Mouse (Mus musculus) inflammation-experienced regulatory T-cells (primary cell): ENCODE results near the gene Tyw1. TPM values are rescaled to one million over a fixed set of nuclear protein-coding genes. Genes with fewer than 3 reads are reported as not detected.

Experiments
- polyA plus RNA-seq, 2 experiments: library from polyadenylated mRNA; unstranded; fragments of 100-300 nt; shearing (Covaris generic); gene quantifications; one replicate each; pipeline ENCODE4 v1.2.1; 2017

Tyw1 gene
- 10 to 100 TPM; 37.1 to 56.2 TPM for polyA plus RNA-seq

DNA sequence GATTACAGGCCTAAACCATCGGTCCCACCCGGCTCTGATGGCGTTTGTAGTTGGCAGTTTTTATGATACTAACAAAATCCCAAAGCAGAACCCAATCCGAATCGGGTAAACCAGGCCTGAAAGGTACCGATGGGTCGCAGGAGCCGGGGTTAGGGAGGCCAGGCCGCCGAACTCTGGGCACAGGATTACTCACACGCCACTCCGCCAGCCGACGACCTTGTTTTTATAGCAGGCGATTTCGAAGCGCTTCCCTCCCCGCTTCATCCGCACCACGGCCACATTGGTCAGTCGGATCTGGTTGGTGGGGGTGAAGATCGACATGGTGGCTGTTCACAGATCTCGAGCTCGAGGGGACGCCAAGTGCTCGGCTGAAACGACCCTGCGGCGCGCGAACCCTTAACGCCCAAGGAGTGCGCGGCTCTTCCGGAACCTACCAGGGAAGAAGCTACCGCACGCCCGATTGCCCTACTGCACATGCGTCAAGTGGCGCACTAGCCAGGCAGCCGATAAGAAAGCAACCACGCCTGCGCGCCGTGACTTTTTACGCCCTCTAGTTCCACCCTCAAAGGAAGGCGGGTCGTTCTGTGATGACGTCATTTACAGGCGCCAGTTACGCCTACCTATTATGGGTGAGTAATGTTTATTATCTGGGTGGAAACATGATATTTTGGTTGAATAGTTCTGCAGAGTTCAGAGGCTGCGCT lies at the start of gene Tyw1, which contains the start of gene Sbds:
Gene Tyw1, plus strand, starts transcription at position 603 of the 704 bp plus-strand sequence.
Gene Sbds, minus strand, starts transcription at position 514 of the 704 bp plus-strand sequence.

GRCm38 (mm10) chr5:130216781-130217180 lies 38.6 kb upstream of the Tyw1 start, which contains the start of gene Tmem248:
Gene Tmem248, plus strand, starts transcription at chr5:130217081.

DNA sequence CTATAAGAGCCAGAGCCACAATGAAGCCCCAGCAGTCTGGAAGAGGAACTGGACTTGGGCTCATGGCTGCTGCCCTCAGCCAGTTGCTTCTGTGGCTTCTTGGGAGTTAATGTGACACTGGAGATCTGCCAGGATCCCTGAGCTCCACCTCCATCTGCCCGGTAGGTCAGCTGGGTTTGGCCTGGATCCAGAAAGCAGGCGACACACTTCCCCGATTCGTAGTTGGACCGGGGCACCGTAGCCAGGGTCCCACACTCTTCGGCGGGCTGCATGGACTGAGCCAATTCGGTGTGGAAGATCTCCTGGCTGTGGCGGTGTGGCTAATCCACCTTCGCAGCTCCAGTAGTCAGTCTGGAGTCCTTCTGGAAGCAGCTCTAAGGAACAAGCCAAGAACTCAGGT lies 113.8 kb downstream of the Tyw1 start, which contains the start of gene Caln1:
Gene Caln1, plus strand, starts transcription at position 219 of the 400 bp plus-strand sequence.

DNA sequence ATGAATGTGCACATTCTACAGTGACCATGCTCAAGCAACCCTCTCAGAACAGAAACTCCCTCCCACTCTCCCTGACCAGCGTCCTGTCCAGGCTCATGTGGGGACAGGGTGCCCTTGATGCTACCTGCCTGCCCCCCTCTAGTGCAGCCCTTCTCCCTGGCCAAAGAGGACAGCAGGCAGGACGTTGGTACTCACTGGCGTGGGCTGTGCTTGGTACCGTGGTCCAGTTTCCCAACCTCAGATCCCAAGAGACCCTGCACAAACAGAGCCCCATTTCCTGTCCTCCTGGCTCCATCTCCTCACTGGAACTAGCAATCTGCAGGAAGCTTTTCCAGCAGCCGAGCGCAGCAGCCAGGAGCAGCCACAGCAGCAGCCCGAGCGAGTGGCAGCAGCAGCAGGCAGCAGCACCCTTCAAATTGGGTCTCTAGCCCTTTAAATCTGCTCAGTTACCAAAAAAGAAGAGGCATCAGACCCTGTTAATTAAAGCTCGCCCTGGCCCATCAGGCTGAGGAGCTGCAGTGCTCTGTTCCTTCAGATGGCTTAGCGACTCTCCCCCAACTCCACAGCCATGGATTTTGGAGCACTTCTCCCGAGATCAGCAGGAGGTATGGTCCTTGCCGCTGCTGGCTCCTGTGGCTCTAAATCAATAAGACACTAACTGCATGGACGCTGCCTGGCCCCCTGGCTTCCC lies 128.9 kb downstream of the Tyw1 start, which contains the start of gene A330070K13Rik:
Gene A330070K13Rik, minus strand, starts transcription at position 410 of the 691 bp plus-strand sequence.

Other genes with a start within 250 kb of the Tyw1 start
- 10 to 100 TPM; 66.8 to 69.6 TPM for gene Asl, start 226.4 kb upstream of the Tyw1 start, polyA plus RNA-seq
- gene Crcp, start 226.3 kb upstream of the Tyw1 start, polyA plus RNA-seq: 10 to 100 TPM; 41.8 to 45.5 TPM
- gene Tpst1, start 182.3 kb upstream of the Tyw1 start, polyA plus RNA-seq: 1 to 10 TPM; 6.8 to 7.4 TPM
- 1 to 10 TPM; 5.1 to 6.2 TPM for gene Kctd7, start 110.8 kb upstream of the Tyw1 start, polyA plus RNA-seq
- gene Rabgef1, start 83.8 kb upstream of the Tyw1 start, polyA plus RNA-seq: 10 to 100 TPM; 36.9 TPM
- 10 to 100 TPM; 57.7 to 70.9 TPM for gene Tmem248, start 38.5 kb upstream of the Tyw1 start, polyA plus RNA-seq
- 10 to 100 TPM; 80.6 to 83.4 TPM for gene Sbds, start 89 bp upstream of the Tyw1 start, polyA plus RNA-seq
- gene Caln1, start 113.8 kb downstream of the Tyw1 start, polyA plus RNA-seq: under 1 TPM in 1 of 2 experiments, not detected in 1; 0.89 TPM
- not detected for gene A330070K13Rik, start 129.0 kb downstream of the Tyw1 start, polyA plus RNA-seq